Mouse (Mus musculus) brain, embryonic 14.5 days (tissue): ENCODE data around the gene Umps. TPM values are rescaled to one million over a fixed set of nuclear protein-coding genes. Genes with fewer than 3 reads are reported as not detected.
A peak's percentile ranks its signal among the peaks of the same experiment; 100 is the strongest.

Source experiments
- DNase-seq: peaks from one replicate; pipeline ENCODE4 v3.0.0-alpha.2; 2011; ENCODE audit warnings: low read depth
- CTCF ChIP-seq: fragments of 200-500 bp; IDR thresholded peaks from 2 replicates; pipeline ENCODE4 v1.5.1; 2012; ENCODE audit warnings: inconsistent platforms, mild to moderate bottlenecking, moderate library complexity, borderline replicate concordance; ENCODE audit not compliant: insufficient read depth, insufficient read length; ENCODE audit errors: extremely low read depth
- POLR2A ChIP-seq: fragments of 200-500 bp; IDR thresholded peaks from 2 replicates; pipeline ENCODE4 v1.6.1; 2012; ENCODE audit warnings: mild to moderate bottlenecking, inconsistent platforms, borderline replicate concordance; ENCODE audit not compliant: poor library complexity, insufficient read depth, insufficient read length, severe bottlenecking; ENCODE audit errors: extremely low read depth
- polyA plus RNA-seq: library from polyadenylated mRNA; depleted of rRNA; stranded (reverse); fragments of >200 nt; gene quantifications from 2 replicates; pipeline ENCODE4 v1.2.3, GENCODE M21; 2012

The Umps gene
- polyA plus RNA-seq, 1 experiment, result 17.6 TPM

DNA sequence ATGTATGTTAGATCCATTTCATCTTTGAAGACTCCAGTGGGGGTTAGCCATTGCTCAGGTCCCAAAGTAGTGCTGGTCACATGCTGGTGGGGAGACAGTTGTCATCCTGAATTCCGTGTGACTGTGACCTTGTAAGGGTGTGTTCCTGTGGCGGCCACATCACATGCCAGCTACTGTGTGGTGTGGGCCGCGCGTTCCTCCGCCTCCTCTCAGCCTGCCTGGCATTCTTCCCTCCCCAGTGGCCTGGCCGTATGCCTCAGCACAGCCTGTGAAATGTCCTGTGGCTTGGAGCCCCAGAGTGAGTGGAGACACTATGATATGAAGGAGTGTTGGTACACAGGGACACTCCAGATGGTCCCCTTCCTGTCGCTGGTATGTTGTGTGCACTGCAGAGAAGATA is 29.3 kb downstream of the Umps start:
- DNase-seq, result no peak
- TF ChIP-seq POLR2A (no peak), CTCF (no peak)

GRCm38 (mm10) chr16:33936885-33937284 is 30.0 kb downstream of the Umps start:
- no peak for DNase-seq
- no peak for TF ChIP-seq CTCF
- TF ChIP-seq POLR2A, result no peak

- no peak for TF ChIP-seq POLR2A
- TF ChIP-seq CTCF, result no peak
- no peak for DNase-seq
Measured at GRCm38 (mm10) chr16:33935407-33935785, 31.4 kb downstream of the Umps start.

- TF ChIP-seq CTCF (no peak), POLR2A (no peak)
- DNase-seq, result peak; percentile 95
Measured at GRCm38 (mm10) chr16:33934701-33935406, 32.0 kb downstream of the Umps start.

- no peak for DNase-seq
- TF ChIP-seq POLR2A (no peak), CTCF (no peak)
Measured at GRCm38 (mm10) chr16:33933411-33933810, 33.4 kb downstream of the Umps start.

DNA sequence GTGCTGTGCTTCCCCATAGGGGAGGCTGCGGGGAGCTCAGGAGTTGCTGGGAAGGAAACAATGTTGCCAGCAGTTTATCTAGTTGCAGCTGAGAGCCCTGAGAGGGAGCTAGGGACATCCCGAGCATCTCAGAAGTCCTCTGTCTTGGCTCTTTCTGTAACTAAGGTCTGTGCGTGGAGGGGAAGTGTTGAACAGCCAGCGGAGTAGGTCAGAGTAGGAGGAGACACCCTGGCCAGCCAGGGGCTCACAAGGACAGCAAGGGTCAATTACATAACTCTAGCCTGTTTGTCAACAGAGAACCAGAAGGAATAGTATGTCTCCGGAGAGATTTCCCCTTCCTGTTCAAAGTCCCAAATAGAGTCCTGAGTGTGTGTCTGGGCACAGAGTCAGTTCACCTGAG is 34.7 kb downstream of the Umps start:
- no peak for TF ChIP-seq CTCF
- TF ChIP-seq POLR2A, result no peak
- DNase-seq, result no peak

GRCm38 (mm10) chr16:33931682-33932081 is 35.2 kb downstream of the Umps start:
- DNase-seq, result no peak
- no peak for TF ChIP-seq POLR2A
- no peak for TF ChIP-seq CTCF

- no peak for TF ChIP-seq CTCF
- no peak for TF ChIP-seq POLR2A
- DNase-seq, result no peak
Measured at GRCm38 (mm10) chr16:33930785-33931184, 36.1 kb downstream of the Umps start.

- peak; percentile 72 for DNase-seq
- TF ChIP-seq CTCF (no peak), POLR2A (no peak)
Measured at GRCm38 (mm10) chr16:33928788-33929462, 37.9 kb downstream of the Umps start.

- DNase-seq, result no peak
- TF ChIP-seq POLR2A (no peak), CTCF (no peak)
Measured at GRCm38 (mm10) chr16:33927263-33927824, 39.5 kb downstream of the Umps start.

DNA sequence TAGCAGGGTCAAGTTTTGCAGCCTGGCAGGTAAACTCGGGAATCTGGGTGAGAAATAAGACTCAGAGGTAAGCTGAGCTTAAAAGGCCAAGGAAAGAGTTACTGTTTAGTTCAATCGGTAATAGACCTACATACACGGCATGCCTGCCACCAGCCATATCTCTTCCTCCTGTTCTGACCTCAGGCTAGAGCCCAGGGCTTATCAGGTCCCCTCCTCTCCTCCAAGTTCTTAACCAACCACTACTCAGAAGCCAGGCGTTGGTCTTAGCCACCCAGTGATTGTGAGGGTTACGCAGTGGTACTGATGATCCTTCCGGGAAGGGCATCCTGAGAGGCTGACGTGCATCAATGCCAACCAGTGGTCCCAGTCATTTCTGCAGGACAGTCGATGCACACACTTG is 43.1 kb downstream of the Umps start:
- TF ChIP-seq POLR2A, result no peak
- no peak for TF ChIP-seq CTCF
- DNase-seq, result no peak

GRCm38 (mm10) chr16:33923001-33923316 is 43.9 kb downstream of the Umps start:
- no peak for DNase-seq
- TF ChIP-seq POLR2A (no peak), CTCF (no peak)

- peak; percentile 33 for DNase-seq
- TF ChIP-seq POLR2A, result no peak
- TF ChIP-seq CTCF, result no peak
Measured at GRCm38 (mm10) chr16:33922111-33923000, 44.5 kb downstream of the Umps start.
